Mouse (Mus musculus): Measurements from ENCODE around the gene D430042O09Rik. TPM values are rescaled to one million over a fixed set of nuclear protein-coding genes. Genes with fewer than 3 reads are reported as not detected.
"Not testable (repeated sequence)": the region's sequence is repeated elsewhere in the genome, so short reads cannot be mapped to it uniquely, and the experiment has no call there.

Gene D430042O09Rik
- 1 to 10 TPM; 4.6 TPM for polyA plus RNA-seq (2017; shearing (Covaris generic))

DNA sequence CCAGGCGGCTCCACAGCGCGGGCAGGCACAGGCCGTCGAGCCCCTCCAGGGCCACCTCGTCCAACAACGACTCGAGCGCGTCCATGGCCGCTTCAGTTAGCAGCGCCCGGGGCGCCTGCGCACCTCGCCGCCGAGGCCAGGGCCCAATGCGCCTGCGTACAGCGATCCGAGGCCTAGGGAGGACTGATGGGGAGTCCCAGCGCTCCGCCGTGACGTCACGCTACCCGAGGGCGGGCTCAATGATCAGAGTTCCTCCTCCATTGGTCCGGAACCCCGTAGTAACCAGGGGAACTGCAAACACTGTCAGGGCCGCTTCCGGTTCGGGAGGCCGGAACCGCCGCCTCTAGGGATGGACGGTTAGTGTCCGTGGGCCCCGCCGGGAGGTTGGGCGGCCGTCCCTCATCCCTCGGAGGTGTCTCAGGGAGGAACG is at the start of gene D430042O09Rik, which contains the start of gene Gtf3c1:
D430042O09Rik (plus strand) TSS at position 296 of the 430 bp plus-strand sequence.
Gtf3c1 (minus strand) TSS at position 188 of the 430 bp plus-strand sequence.
- ATAC-seq = peak; percentile 99

- ATAC-seq = no peak
Observed at GRCm38 (mm10) chr7:125663654-125664053, 44.0 kb upstream of the D430042O09Rik start.

GRCm38 (mm10) chr7:125670865-125671264 is 36.8 kb upstream of the D430042O09Rik start:
- ATAC-seq = no peak

- no peak for ATAC-seq
Observed at GRCm38 (mm10) chr7:125671396-125671795, 36.3 kb upstream of the D430042O09Rik start.

DNA sequence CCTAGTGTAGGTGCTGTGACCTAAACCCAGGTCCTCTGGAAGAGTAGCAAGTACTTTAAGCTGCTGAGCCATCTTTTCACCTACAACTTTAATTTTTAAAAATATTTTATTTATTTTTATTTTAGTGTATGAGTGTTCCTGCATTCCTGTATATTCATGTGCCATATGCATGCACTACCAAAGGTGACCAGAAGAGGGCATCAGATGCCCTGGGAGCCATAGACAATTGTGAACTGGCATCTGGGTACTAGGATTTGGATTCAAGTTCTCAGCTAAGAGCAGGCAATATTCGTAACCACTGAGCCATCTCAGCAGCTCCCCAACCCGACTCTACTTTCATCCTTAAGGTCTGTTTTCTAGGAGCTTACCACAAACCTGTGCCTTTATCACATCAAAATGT is 32.8 kb upstream of the D430042O09Rik start:
- ATAC-seq = no peak

GRCm38 (mm10) chr7:125678756-125679155 is 28.9 kb upstream of the D430042O09Rik start:
- ATAC-seq = no peak

- no peak for ATAC-seq
Observed at GRCm38 (mm10) chr7:125679936-125680335, 27.8 kb upstream of the D430042O09Rik start.

DNA sequence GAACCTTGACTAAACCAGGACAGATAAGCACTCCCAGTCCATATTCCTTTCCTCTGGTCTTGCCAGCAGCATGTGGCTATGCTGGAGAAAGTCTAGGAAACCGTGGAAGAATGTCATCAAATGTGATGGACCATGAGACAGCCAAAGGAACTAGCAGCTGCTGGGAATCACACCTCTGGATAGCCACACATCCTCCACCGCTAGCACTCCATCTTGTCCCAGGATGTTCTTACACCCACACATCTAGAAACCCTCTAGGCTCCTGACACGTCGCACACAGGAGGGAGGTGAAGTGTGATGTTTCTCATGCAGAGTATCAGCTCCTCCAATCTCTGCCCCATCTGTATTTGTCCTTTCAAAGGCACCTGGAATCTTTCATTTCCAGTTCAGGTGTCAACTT is 17.2 kb upstream of the D430042O09Rik start:
- ATAC-seq = no peak

- no peak for ATAC-seq
Observed at GRCm38 (mm10) chr7:125694056-125694455, 13.6 kb upstream of the D430042O09Rik start.

DNA sequence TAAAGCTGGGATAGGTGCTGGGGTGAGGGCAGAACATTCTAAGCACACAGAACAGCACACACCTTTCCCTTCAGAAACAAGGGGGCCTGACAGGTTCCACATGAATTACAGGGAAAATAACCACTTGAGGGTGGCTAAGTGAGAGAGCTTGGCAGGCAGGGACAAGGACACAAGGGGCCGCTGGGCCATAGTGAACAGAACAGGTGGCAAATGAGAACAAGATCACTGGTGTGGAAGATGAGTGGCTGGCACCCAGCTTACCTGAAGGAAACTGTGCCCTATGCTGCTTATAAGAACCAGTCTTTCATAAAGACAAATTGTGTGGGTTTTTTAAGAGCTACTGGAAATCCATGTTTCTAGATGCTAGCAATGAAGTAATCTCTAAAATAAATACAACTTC is 4.9 kb upstream of the D430042O09Rik start:
- ATAC-seq = no peak

DNA sequence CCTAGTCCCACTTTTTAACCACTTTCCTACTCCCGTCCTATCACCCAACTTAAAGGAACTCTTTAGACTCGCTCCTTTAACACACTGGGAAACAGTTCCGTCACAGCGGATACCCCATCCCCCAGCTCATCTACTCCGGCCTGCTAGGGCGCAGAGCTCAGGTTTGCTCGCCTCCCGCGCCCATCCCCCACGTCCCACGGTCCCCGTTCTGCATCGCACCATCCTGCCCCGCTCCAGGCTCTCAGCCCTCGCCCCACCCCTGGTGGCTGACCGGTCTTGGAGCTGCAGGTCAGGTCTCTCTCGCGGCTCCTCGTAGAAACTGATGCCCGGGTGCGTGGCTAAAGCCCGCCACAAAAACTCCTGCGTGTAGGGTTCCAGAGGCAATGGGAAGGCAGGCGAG is 502 bp upstream of the D430042O09Rik start:
- peak; percentile 32 for ATAC-seq

DNA sequence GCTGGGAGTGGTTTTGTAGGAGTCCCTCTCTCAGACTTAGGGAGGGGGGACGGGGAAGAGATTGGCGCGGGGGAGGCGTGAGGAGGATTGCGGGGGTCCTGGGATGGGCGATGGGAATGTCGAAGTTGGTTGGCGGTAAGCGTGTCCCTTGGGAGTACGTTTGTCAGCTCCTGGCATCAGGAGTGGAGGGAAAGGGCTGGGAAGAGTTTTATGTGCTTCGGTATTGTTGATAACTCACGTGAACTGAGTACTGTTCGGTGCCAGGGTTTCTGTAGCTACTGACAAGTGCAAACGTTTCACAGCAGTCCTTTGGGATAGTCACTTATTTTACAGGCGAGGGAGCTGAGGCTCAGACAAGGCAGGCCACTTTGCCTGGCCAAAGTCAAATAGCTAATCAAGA is 412 bp downstream of the D430042O09Rik start:
- ATAC-seq = no peak

GRCm38 (mm10) chr7:125713542-125714055 is 5.9 kb downstream of the D430042O09Rik start:
- ATAC-seq = not testable (repeated sequence)

DNA sequence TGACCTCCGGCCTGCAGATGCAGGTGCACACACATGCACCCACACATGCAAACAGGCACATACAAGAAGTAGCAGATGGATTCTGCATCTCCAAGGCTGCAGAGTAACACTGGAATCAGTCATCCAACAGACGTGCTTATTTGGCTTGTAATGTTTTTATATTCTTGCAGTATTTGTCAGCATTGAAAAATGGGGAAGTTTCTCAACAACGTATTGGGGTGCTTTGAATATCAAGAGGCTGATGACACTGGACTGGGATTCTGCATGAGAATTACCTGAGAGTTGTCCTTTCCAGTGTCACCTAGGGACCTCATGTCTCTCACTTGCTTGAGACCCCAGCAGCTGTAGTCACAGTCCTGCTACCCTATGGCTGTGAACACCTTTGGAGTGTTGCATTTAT is 7.1 kb downstream of the D430042O09Rik start:
- no peak for ATAC-seq

DNA sequence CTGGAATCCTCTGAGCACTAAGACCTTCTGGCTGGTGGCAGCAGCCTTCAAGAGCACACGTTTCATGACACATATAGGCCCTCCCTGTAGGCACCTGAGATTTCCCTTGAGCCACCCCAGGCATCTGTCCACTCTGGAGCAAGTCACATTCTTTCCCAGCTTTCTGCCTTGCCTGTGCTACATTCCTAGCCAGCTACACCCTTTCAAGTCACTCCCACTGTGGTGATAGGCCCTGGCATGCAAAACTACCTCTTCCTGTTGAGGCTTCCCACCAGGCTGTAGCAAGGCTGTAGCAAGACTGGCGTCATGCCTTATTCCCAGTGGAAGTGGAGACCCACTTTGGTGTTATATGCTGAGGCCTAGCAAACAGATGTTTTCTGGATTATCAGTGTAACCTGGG is 9.0 kb downstream of the D430042O09Rik start:
- no peak for ATAC-seq

DNA sequence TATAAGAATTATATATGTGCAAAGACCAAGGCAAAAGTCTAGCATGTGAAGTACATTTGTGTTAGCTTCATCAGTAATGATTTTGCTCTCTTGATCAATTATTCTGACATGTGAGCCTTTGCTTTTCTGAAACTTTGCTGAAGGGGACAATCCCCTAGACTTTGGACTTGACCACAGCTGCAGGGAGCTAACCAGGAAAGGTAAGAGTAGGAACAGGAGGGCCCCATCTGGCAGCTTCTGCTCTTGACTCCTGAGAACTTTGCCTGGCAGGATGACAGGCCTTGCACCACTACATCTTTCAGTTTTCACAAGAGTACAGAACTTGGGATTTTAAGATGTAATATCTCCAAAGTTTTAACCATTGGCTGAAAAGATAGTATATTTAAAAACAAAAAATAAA is 9.9 kb downstream of the D430042O09Rik start:
- no peak for ATAC-seq

DNA sequence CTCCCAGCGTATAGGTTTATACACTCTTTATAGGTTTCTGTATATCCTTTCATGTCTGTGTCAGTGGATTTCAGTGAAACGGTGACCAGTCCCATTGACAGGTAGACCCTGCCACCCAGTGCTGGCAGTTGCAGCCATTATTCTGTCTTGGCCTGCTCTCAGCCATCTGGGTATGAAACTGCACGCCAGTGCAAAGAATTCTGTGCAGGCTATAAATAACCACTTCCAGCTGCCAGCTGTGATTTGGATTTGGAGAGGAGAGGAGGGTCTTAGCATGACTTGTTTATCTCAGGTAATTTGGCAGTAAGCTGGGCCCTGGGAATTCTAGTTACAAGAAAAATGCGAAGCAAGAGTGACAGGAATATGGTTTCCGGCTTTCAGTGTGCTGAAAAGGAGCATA is 12.7 kb downstream of the D430042O09Rik start:
- no peak for ATAC-seq

- ATAC-seq = no peak
Observed at GRCm38 (mm10) chr7:125721033-125721432, 13.3 kb downstream of the D430042O09Rik start.

DNA sequence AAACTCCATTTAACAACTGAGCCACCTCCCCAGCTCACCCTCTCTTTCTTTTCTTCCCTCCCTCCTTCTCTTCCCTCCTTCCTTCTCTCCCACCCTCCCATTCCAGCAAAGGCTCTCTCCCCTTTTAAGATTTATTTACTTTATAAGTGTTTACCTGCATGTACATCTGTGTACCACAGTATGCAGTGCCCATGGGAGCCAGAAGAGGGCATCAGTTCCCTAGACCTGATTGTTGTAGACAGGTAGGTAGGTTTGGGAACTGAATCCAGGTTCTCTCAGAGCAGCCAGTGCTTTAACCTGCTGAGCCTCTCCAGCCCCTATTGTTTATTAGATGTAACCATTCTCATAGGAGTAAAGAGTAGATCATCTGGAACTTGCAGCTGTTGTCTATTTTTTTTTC is 14.4 kb downstream of the D430042O09Rik start:
- ATAC-seq = no peak

GRCm38 (mm10) chr7:125723189-125723972 is 15.7 kb downstream of the D430042O09Rik start:
- ATAC-seq = no peak

DNA sequence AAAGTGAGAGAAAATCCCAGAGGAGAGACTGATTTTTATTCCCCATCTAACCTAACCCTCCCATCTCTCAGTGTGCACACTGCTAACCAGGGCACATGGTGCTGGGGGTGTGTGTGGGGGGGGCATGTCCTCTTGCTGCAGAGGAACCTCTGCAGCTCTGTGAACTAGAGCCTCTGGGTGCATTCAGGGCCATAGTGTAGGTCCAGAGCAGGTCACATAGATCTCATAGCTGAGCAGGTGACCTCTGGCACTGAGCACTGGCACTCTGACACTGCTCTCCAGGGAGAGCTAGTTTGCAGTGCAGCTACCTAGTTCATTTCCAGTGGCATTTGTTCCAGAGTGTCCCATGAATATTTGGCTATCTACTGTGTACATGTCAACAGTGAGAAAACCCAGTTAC is 24.0 kb downstream of the D430042O09Rik start:
- ATAC-seq = no peak

DNA sequence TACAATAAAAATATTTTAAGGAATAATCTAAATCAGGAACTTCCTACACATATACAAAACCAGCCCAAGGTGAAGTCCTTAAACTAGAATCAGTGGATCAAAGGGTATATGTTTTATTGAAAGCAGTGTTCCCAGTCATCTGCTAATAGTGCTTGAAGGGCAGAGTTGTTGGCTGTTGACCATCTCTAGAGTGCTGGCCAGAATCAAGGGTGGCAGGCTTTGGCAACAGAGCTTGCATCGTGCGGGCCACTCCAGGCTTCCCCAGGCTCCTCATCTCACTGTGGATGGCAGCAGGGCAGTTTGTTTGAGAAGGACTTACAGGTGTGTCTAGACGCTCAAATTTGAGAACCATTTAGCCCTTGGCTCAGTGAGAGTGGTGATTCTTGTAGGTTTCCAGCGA is 26.1 kb downstream of the D430042O09Rik start:
- no peak for ATAC-seq

DNA sequence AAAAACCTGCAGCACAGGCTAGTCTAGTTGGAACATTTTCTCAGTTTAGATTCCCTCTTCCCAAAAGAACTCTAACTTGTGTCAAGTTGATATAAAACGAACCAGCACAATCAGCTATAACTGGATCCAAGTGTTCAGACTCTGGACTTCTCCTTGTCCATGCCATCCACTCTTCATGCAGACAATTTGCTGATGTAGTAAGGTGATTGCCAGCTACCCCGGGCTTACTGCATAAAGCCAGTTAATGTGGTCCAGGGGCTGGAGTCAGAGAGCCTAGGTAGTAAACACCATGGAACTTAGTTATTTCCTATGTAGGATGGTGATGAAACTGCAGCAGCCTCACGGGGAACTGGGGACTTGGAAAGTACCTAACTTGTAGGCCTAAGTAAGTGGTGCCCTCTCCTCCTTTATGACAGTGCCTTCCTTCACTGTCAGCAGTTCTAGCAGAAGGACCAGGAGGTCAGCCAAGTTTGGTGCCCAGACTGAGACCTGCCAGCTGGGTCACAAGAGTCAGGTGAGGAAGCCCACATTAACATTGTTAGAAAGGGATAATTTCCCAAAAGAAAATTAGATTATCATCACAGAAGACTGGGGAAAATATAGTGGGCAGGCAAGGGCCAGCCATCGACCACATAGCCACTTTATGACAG is 28.8 kb downstream of the D430042O09Rik start:
- ATAC-seq = no peak

GRCm38 (mm10) chr7:125740521-125740920 is 32.8 kb downstream of the D430042O09Rik start:
- ATAC-seq = no peak
